Comparison of ENCODE assay signal across 21 mouse cellular contexts in genomic region chr8:81751159-81751558, GRCm38 (mm10).
DNase-seq lines count a peak whose midpoint lies in the region; ATAC-seq and TF ChIP-seq lines count a peak whose summit lies in the region.
"Had no signal": no experiment of that assay in that cellular context is flagged by ENCODE, and none has a peak within 500 bp of the region (broad histone marks: within the 10 kb centered on the region; RNA-seq: fewer than 3 reads in every experiment).

No protein-coding gene starts in this region.

- no peaks in the 10 kb centered on the region for H3K79me2 ChIP-seq in MEL (ENCODE audit: control insufficient read depth, insufficient read depth, low read length, poor library complexity)

- no peak overlapping the region for H3K9ac ChIP-seq in MEL (ENCODE audit: control insufficient read depth, low read depth, low read length, poor library complexity, severe bottlenecking)
- H3K9ac ChIP-seq: forebrain, embryonic 13.5 days; forebrain, postnatal 0 days; hindbrain, embryonic 14.5 days had no signal

- H3K4me1 ChIP-seq in MEL (ENCODE audit: control insufficient read depth in 1 of 2, insufficient read depth in 2 of 2, low read length in 2 of 2): peaks cover 0 to 12% of the 10 kb centered on the region in 2 experiments; a peak in 1 of 4 replicates
- H3K4me1 ChIP-seq: embryonic facial prominence, embryonic 10.5 days; forebrain, embryonic 13.5 days; heart, embryonic 10.5 days had no signal

- peak; percentile 48 for ATAC-seq in inflammation-experienced regulatory T-cells, adult 6 months
- ATAC-seq: forebrain, embryonic 13.5 days; forebrain, postnatal 0 days had no signal

- TF ChIP-seq EP300 in MEL (IDR thresholded peaks at IDR 0.05; ENCODE audit: low read depth in 1 of 2, low read length in 2 of 2): peak in 1 of 2 experiments; percentile 58; a peak in 1 of 4 replicates

- TF ChIP-seq RAD21 in MEL (IDR thresholded peaks at IDR 0.05; ENCODE audit: low read depth, low read length): no peak

- peaks cover 0 to 4% of the 10 kb centered on the region in 2 experiments; a peak in 2 of 4 replicates for H3K36me3 ChIP-seq in MEL (ENCODE audit: control insufficient read depth in 1 of 2, insufficient read depth in 2 of 2, low read length in 2 of 2)
- H3K36me3 ChIP-seq: embryonic facial prominence, embryonic 10.5 days; G1E; heart, embryonic 10.5 days had no signal

- TF ChIP-seq CTCF in MEL (IDR thresholded peaks at IDR 0.05 in 2 of 3, conservative IDR thresholded peaks at IDR 0.05 in 1 of 3; ENCODE audit: control insufficient read depth in 1 of 3, insufficient read depth in 1 of 3, low read depth in 2 of 3, low read length in 3 of 3, poor library complexity in 1 of 3, severe bottlenecking in 1 of 3): no peak

- no peaks in the 10 kb centered on the region for H3K9me3 ChIP-seq in MEL (replicated peaks; ENCODE audit: insufficient read depth, low read length)
- H3K9me3 ChIP-seq: embryonic facial prominence, embryonic 10.5 days; forebrain, embryonic 13.5 days; G1E; heart, embryonic 10.5 days had no signal

- DNase-seq in 3T3-L1 (ENCODE audit: low read depth, low spot score) (peak; percentile 13), MEL (ENCODE audit: low read depth, low spot score) (peak; percentile 56)
- peak; percentile 24 for DNase-seq in naive thymus-derived CD4-positive, alpha-beta T cell, adult 2 months (ENCODE audit: low read depth)
- no peak for DNase-seq in lung, postnatal 36 days
- no peak for DNase-seq in cerebellum, adult 9-11 months
- DNase-seq in retina, embryonic 14.5 days (ENCODE audit: low spot score): no peak
- DNase-seq: adrenal gland, postnatal 14 days; cerebellum, adult 11-12 months; cerebellum, adult 9-10 months; cerebellum, postnatal 36 days; forebrain, postnatal 0 days; gastrocnemius, postnatal 36 days; heart, adult 18-20 months; heart, postnatal 10 days; heart, postnatal 4 days had no signal

- no peak overlapping the region; a peak in 1 of 4 replicates for H3K4me3 ChIP-seq in MEL (ENCODE audit: control insufficient read depth in 1 of 2, insufficient read depth in 1 of 2, low read depth in 2 of 2, low read length in 2 of 2)
- H3K4me3 ChIP-seq: embryonic facial prominence, embryonic 10.5 days; forebrain, embryonic 13.5 days; heart, embryonic 10.5 days had no signal

- no peak for TF ChIP-seq POLR2A in MEL (IDR thresholded peaks at IDR 0.05; ENCODE audit: control insufficient read depth in 1 of 2, insufficient read depth in 1 of 2, low read depth in 1 of 2, low read length in 2 of 2, poor library complexity in 1 of 2)

- no peaks in the 10 kb centered on the region for H3K27me3 ChIP-seq in MEL (ENCODE audit: control insufficient read depth in 1 of 2, insufficient read depth in 2 of 2, low read length in 2 of 2)
- H3K27me3 ChIP-seq: forebrain, embryonic 13.5 days had no signal

- H3K27ac ChIP-seq in MEL (ENCODE audit: control insufficient read depth, low read depth, low read length): peak overlapping the region; percentile 40
- H3K27ac ChIP-seq: embryonic facial prominence, embryonic 10.5 days; forebrain, embryonic 13.5 days; heart, embryonic 10.5 days; hindbrain, embryonic 14.5 days had no signal

TF ChIP-seq in MEL, 35 proteins besides CTCF, POLR2A, EP300 and RAD21:
- TF ChIP-seq GATA1 (IDR thresholded peaks at IDR 0.05; ENCODE audit: low read depth, low read length) (no peak), TCF12 (IDR thresholded peaks at IDR 0.05; ENCODE audit: low read depth, low read length) (peak; percentile 36; the same call in 1 of the 2 replicates), ETS1 (IDR thresholded peaks at IDR 0.05; ENCODE audit: low read depth, low read length) (peak; percentile 57; the same call in 1 of the 2 replicates), KAT2A (conservative IDR thresholded peaks at IDR 0.05; ENCODE audit: low read depth, low read length) (no peak; the same call in 1 of the 2 replicates), SMC3 (IDR thresholded peaks at IDR 0.05; ENCODE audit: low read depth, low read length) (0 out of 2 replicates have a peak, but pooled peaks have one; percentile 6), POLR2AphosphoS5 (IDR thresholded peaks at IDR 0.05; ENCODE audit: borderline replicate concordance, low read depth, low read length) (no peak), RCOR1 (IDR thresholded peaks at IDR 0.05; ENCODE audit: low read depth, low read length) (0 out of 2 replicates have a peak, but pooled peaks have one; percentile 9)
TF ChIP-seq in MEL: peak in this region for 4.

Comparison
In these comparisons a context has a peak if more than half of its experiments do, and no peak if none do; other contexts are left out.
1. DNase-seq: peak in 3T3-L1 (single experiment), MEL (single experiment) and naive thymus-derived CD4-positive, alpha-beta T cell, adult 2 months (single experiment); none in lung, postnatal 36 days (single experiment), cerebellum, adult 9-11 months (single experiment) and retina, embryonic 14.5 days (single experiment).